Mouse (Mus musculus) CH12.LX (cell line): Measurements from ENCODE around the gene Tsks. TPM values are rescaled to one million over a fixed set of nuclear protein-coding genes. Genes with fewer than 3 reads are reported as not detected.

ENCODE experiments used
- DNase-seq: peaks from one replicate; pipeline ENCODE4 v3.0.0-alpha.2; 2013; ENCODE audit errors: extremely low read depth
- H3K27ac ChIP-seq: 2 replicates; pipeline ENCODE4 v1.5.1; 2012; ENCODE audit warnings: low read depth, mild to moderate bottlenecking, control low read depth, moderate library complexity; ENCODE audit not compliant: insufficient read depth
- H3K27me3 ChIP-seq: replicated peaks from 2 replicates; pipeline ENCODE3; 2012; ENCODE audit warnings: inconsistent platforms
- H3K36me3 ChIP-seq, 2 experiments: replicated peaks in 1 of 2; 2 replicates each; pipeline versions ENCODE3 to v1.6.1; 2012; ENCODE audit warnings: inconsistent platforms in 1 of 2, low read length in 1 of 2, mild to moderate bottlenecking in 1 of 2, mixed read lengths in 1 of 2, moderate library complexity in 1 of 2; ENCODE audit not compliant: control insufficient read depth in 1 of 2, insufficient read depth in 1 of 2
- H3K4me1 ChIP-seq, 2 experiments: 2 replicates each; pipeline ENCODE4 v1.6.1; 2012; ENCODE audit warnings: inconsistent platforms in 1 of 2, moderate library complexity in 1 of 2; ENCODE audit not compliant: insufficient read depth in 2 of 2, control insufficient read depth in 1 of 2
- H3K4me2 ChIP-seq: 2 replicates; pipeline ENCODE4 v1.6.1; 2012; ENCODE audit warnings: low read depth, mild to moderate bottlenecking, control low read depth; ENCODE audit not compliant: poor library complexity, insufficient read depth, severe bottlenecking
- H3K4me3 ChIP-seq, 3 experiments: fragments of 150-350 bp in 1 of 3; sonication (generic) in 1 of 3; replicated peaks in 1 of 3; 2 replicates each; pipeline versions ENCODE3 to v1.5.1; 2011 to 2012; ENCODE audit warnings: low read depth in 2 of 3, low read length in 2 of 3, mild to moderate bottlenecking in 2 of 3, moderate library complexity in 2 of 3, control low read depth in 1 of 3, improper control_type of control experiment in 1 of 3, inconsistent platforms in 1 of 3, mixed read lengths in 1 of 3; ENCODE audit not compliant: poor library complexity in 1 of 3
- H3K79me2 ChIP-seq: replicated peaks from 2 replicates; pipeline ENCODE4 v1.6.1; 2012; ENCODE audit warnings: mild to moderate bottlenecking, moderate library complexity; ENCODE audit not compliant: control insufficient read depth, poor library complexity, insufficient read depth, severe bottlenecking; ENCODE audit errors: extremely low read depth
- H3K9ac ChIP-seq: 2 replicates; pipeline ENCODE4 v1.6.1; 2012; ENCODE audit warnings: low read depth, mild to moderate bottlenecking, control low read depth, moderate library complexity; ENCODE audit not compliant: insufficient read depth
- H3K9me3 ChIP-seq: replicated peaks from 2 replicates; pipeline ENCODE3; 2012; ENCODE audit warnings: low read length, inconsistent platforms, mixed read lengths
- CHD1 ChIP-seq: IDR thresholded peaks from 2 replicates; pipeline ENCODE4 v1.6.1; 2012; ENCODE audit warnings: low read depth, low read length, improper control_type of control experiment, inconsistent platforms
- CTCF ChIP-seq, 2 experiments: IDR thresholded peaks in 1 of 2; conservative IDR thresholded peaks in 1 of 2; 2 replicates each; pipeline ENCODE4 v1.5.1; 2011 to 2012; ENCODE audit warnings: low read depth in 2 of 2, low read length in 2 of 2, improper control_type of control experiment in 1 of 2, inconsistent platforms in 1 of 2, mild to moderate bottlenecking in 1 of 2, moderate library complexity in 1 of 2
- GABPA ChIP-seq: IDR thresholded peaks from 2 replicates; pipeline ENCODE4 v1.6.1; 2012; ENCODE audit warnings: low read depth, low read length, improper control_type of control experiment, inconsistent platforms; ENCODE audit not compliant: insufficient replicate concordance
- HCFC1 ChIP-seq: IDR thresholded peaks from 2 replicates; pipeline ENCODE4 v1.6.1; 2012; ENCODE audit warnings: low read depth, mild to moderate bottlenecking, inconsistent platforms, low read length, improper control_type of control experiment
- IRF4 ChIP-seq: IDR thresholded peaks from 2 replicates; pipeline ENCODE4 v1.6.1; 2014; ENCODE audit warnings: low read depth, mild to moderate bottlenecking, inconsistent platforms, low read length, improper control_type of control experiment
- JUN ChIP-seq: IDR thresholded peaks from 2 replicates; pipeline ENCODE4 v1.6.1; 2011; ENCODE audit warnings: low read depth, mild to moderate bottlenecking, low read length, improper control_type of control experiment, moderate library complexity; ENCODE audit not compliant: insufficient read depth
- JUND ChIP-seq: conservative IDR thresholded peaks from 2 replicates; pipeline ENCODE4 v1.6.1; 2011; ENCODE audit warnings: low read depth, low read length, improper control_type of control experiment
- KAT2A ChIP-seq: IDR thresholded peaks from 2 replicates; pipeline ENCODE4 v1.6.1; 2012; ENCODE audit warnings: low read length, improper control_type of control experiment, inconsistent platforms; ENCODE audit not compliant: insufficient replicate concordance
- MAFK ChIP-seq: IDR thresholded peaks from 2 replicates; pipeline ENCODE4 v1.6.1; 2011; ENCODE audit warnings: low read length, improper control_type of control experiment; ENCODE audit not compliant: insufficient replicate concordance
- MAX ChIP-seq: IDR thresholded peaks from 2 replicates; pipeline ENCODE4 v1.6.1; 2011; ENCODE audit warnings: low read length, improper control_type of control experiment
- MEF2A ChIP-seq: IDR thresholded peaks from 2 replicates; pipeline ENCODE4 v1.6.1; 2014; ENCODE audit warnings: low read depth, mild to moderate bottlenecking, inconsistent platforms, low read length, improper control_type of control experiment, borderline replicate concordance
- MXI1 ChIP-seq: IDR thresholded peaks from 2 replicates; pipeline ENCODE4 v1.6.1; 2011; ENCODE audit warnings: mild to moderate bottlenecking, low read depth, low read length, improper control_type of control experiment
- MYC ChIP-seq: IDR thresholded peaks from 2 replicates; pipeline ENCODE4 v1.6.1; 2011; ENCODE audit warnings: low read depth, mild to moderate bottlenecking, improper control_type of control experiment, low read length
- NELFE ChIP-seq: IDR thresholded peaks from 2 replicates; pipeline ENCODE4 v1.6.1; 2011; ENCODE audit warnings: low read depth, low read length, improper control_type of control experiment
- NRF1 ChIP-seq: IDR thresholded peaks from 2 replicates; pipeline ENCODE4 v1.6.1; 2014; ENCODE audit warnings: low read depth, mild to moderate bottlenecking, inconsistent platforms, low read length, improper control_type of control experiment, moderate library complexity
- POLR2A ChIP-seq: IDR thresholded peaks from 2 replicates; pipeline ENCODE4 v1.6.1; 2011; ENCODE audit warnings: low read depth, mild to moderate bottlenecking, improper control_type of control experiment, low read length
- RAD21 ChIP-seq: IDR thresholded peaks from 2 replicates; pipeline ENCODE4 v1.6.1; 2011; ENCODE audit warnings: low read depth, mild to moderate bottlenecking, low read length, improper control_type of control experiment, moderate library complexity
- RCOR1 ChIP-seq: conservative IDR thresholded peaks from 2 replicates; pipeline ENCODE4 v1.6.1; 2012; ENCODE audit warnings: low read depth, mild to moderate bottlenecking, inconsistent platforms, low read length, improper control_type of control experiment
- TCF12 ChIP-seq: IDR thresholded peaks from 2 replicates; pipeline ENCODE4 v1.6.1; 2014; ENCODE audit warnings: low read depth, mild to moderate bottlenecking, inconsistent platforms, low read length, improper control_type of control experiment
- USF2 ChIP-seq: conservative IDR thresholded peaks from 2 replicates; pipeline ENCODE4 v1.6.1; 2011; ENCODE audit warnings: low read depth, low read length, improper control_type of control experiment
- ZC3H11A ChIP-seq: IDR thresholded peaks from 2 replicates; pipeline ENCODE4 v1.6.1; 2012; ENCODE audit warnings: low read depth, mild to moderate bottlenecking, inconsistent platforms, low read length, improper control_type of control experiment
- ZKSCAN1 ChIP-seq: IDR thresholded peaks from 2 replicates; pipeline ENCODE4 v1.6.1; 2012; ENCODE audit warnings: low read depth, inconsistent platforms, low read length, improper control_type of control experiment, borderline replicate concordance
- ZMIZ1 ChIP-seq: IDR thresholded peaks from 2 replicates; pipeline ENCODE4 v1.6.1; 2012; ENCODE audit warnings: low read depth, mild to moderate bottlenecking, inconsistent platforms, low read length, improper control_type of control experiment
- dilution Hi-C: fragments of 300-500 bp; cut with MboI; formaldehyde crosslinking; loops from 2 replicates; pipeline ENCODE4 v1.14.3; 2020; ENCODE audit warnings: low sequenced_read_pairs; ENCODE audit not compliant: extremely low pct_unique_long_range_greater_than_20kb, extremely low pct_ligation_motif_present
- in situ Hi-C: fragments of 300-500 bp; cut with MboI; formaldehyde crosslinking; loops from 3 replicates; pipeline ENCODE4 v1.14.3; 2019; ENCODE audit warnings: low sequenced_read_pairs, low pct_ligation_motif_present, low pct_unique_long_range_greater_than_20kb, mixed read lengths
- polyA plus RNA-seq: library from polyadenylated mRNA; unstranded; fragments of >175 nt; gene quantifications from 2 replicates; pipeline ENCODE4 v1.2.1, GENCODE M21; 2012; ENCODE audit warnings: low read depth; ENCODE audit not compliant: insufficient read length
- total RNA-seq, 2 experiments: library from RNA; depleted of rRNA; stranded (reverse); fragments of 300-350 nt in 1 of 2; fragments of >200 nt in 1 of 2; gene quantifications; 2 replicates each; pipeline ENCODE4 v1.2.3; 2012 to 2014

The Tsks gene
- total and polyA plus RNA-seq, 3 experiments = not detected

DNA sequence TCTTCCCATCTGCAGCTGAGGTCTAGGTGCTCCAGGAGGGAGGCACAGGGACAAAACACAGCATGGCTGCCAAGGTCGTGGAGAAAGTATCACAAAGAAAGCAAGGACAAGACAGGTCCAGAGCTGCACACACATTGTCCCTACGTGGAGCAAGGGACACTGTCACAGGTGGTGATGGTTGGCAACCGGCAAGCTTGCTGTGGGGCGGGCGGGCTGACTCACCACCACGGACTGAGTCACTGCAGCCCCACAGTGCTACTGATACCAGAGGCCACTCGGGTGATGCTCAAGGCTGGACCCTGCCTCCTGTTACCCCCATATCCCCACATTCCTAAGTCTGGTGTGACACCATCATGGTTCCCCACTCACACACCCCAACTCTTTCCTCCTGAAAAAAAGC is 59.4 kb downstream of the Tsks start:
- Histone ChIP-seq H3K27me3 (no peaks in the 10 kb centered on the region), H3K4me3 (no peak overlapping the region), H3K9ac (no peak overlapping the region), H3K9me3 (no peaks in the 10 kb centered on the region), H3K4me1 (peaks cover 3 to 12% of the 10 kb centered on the region in 2 experiments; a peak in 3 of 4 replicates), H3K27ac (no peak overlapping the region), H3K79me2 (peaks cover 23% of the 10 kb centered on the region), H3K36me3 (peaks cover 70 to 78% of the 10 kb centered on the region in 2 experiments), H3K4me2 (no peak overlapping the region)
- dilution Hi-C loops (no loop called here), in situ Hi-C loops (no loop called here)
- DNase-seq = no peak
- TF ChIP-seq NELFE (no peak), MEF2A (no peak), NRF1 (no peak), KAT2A (no peak), JUN (no peak), POLR2A (no peak), CTCF (conservative IDR thresholded peaks at IDR 0.05 in 1 of 2, IDR thresholded peaks at IDR 0.05 in 1 of 2; ENCODE audit: low read depth in 2 of 2, low read length in 2 of 2) (no peak), ZMIZ1 (no peak), USF2 (no peak), JUND (no peak), ZKSCAN1 (no peak), RCOR1 (no peak), CHD1 (no peak), MYC (no peak), MAFK (no peak), MXI1 (no peak)

DNA sequence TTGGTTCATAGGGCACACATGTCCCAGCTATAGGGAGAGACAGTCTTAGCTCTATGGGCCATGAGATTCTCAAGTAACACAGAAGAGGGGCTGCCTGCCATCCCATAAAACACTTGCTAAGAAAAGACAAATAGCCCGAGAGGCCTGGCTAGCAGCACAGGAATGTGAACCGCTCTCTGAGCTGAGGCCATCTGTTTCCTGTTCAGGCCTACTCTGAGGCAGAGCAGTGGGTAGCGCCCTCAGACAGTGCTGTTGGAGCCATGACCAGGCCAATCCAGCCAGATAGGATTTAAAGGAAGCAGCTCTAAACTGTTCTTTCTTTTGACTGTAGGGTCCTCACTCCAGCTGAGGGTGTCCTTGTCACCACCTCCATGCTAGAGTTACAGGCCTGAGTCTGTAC is 61.5 kb downstream of the Tsks start:
- in situ Hi-C loops = no loop called here
- Histone ChIP-seq H3K79me2 (peaks cover 10% of the 10 kb centered on the region), H3K9me3 (no peaks in the 10 kb centered on the region), H3K27ac (no peak overlapping the region), H3K4me2 (no peak overlapping the region), H3K9ac (no peak overlapping the region), H3K4me3 (no peak overlapping the region), H3K27me3 (no peaks in the 10 kb centered on the region), H3K36me3 (peaks cover 91 to 96% of the 10 kb centered on the region in 2 experiments), H3K4me1 (peaks cover 3 to 4% of the 10 kb centered on the region in 2 experiments; a peak in 3 of 4 replicates)
- dilution Hi-C loops = no loop called here
- TF ChIP-seq NRF1 = no peak
- TF ChIP-seq RAD21 = no peak
- TF ChIP-seq ZC3H11A = no peak
- no peak for TF ChIP-seq HCFC1
- TF ChIP-seq IRF4 = no peak
- no peak for TF ChIP-seq MAX
- TF ChIP-seq TCF12 = no peak
- TF ChIP-seq GABPA = no peak
- no peak for DNase-seq
